Mouse (Mus musculus): ENCODE results near the gene Gimap9.
A peak's percentile ranks its signal among the peaks of the same experiment; 100 is the strongest.

- TF ChIP-seq CTCF (IDR thresholded peaks at IDR 0.05; ENCODE audit: low read depth) = no peak
- TF ChIP-seq EP300 (optimal IDR thresholded peaks at IDR 0.05) = peak; percentile 77
These were observed 24.5 kb downstream of the Gimap9 start for GRCm38 (mm10) chr6:48700251-48701075.

Measured in stomach, postnatal 0 days (tissue).